Mouse (Mus musculus) limb, embryonic 14.5 days (tissue): Measurements from ENCODE around the gene Gfpt1. TPM values are rescaled to one million over a fixed set of nuclear protein-coding genes. Genes with fewer than 3 reads are reported as not detected.

Experiments used
- ATAC-seq: fragments of 200-750 bp; cut with Nextera tagmentation; 2 replicates; pipeline ENCODE4 v1.8.0; 2017; ENCODE audit warnings: low read depth, moderate number of reproducible peaks, moderate TSS enrichment; ENCODE audit not compliant: low FRiP score
- DNase-seq: peaks from one replicate; pipeline ENCODE4 v3.0.0-alpha.2; 2015; ENCODE audit warnings: low spot score
- H3K27ac ChIP-seq: fragments of 300-500 bp; sonication (generic); replicated peaks from 2 replicates; pipeline ENCODE4 v1.5.1; 2014; ENCODE audit warnings: low read depth, mild to moderate bottlenecking, low read length, moderate library complexity, mixed read lengths
- H3K27me3 ChIP-seq: fragments of 300-500 bp; sonication (generic); 2 replicates; pipeline ENCODE4 v1.6.1; 2014; ENCODE audit warnings: low read length, mixed read lengths; ENCODE audit not compliant: control insufficient read depth, insufficient read depth
- H3K36me3 ChIP-seq: fragments of 300-500 bp; sonication (generic); 2 replicates; pipeline ENCODE4 v1.6.1; 2014; ENCODE audit warnings: mild to moderate bottlenecking, low read length, moderate library complexity, mixed read lengths; ENCODE audit not compliant: control insufficient read depth, insufficient read depth
- H3K4me1 ChIP-seq: fragments of 300-500 bp; sonication (generic); 2 replicates; pipeline ENCODE4 v1.6.1; 2014; ENCODE audit warnings: antibody characterized with exemption, low read length, mixed read lengths; ENCODE audit not compliant: control insufficient read depth, insufficient read depth
- H3K4me2 ChIP-seq: fragments of 300-500 bp; sonication (generic); replicated peaks from 2 replicates; pipeline ENCODE4 v1.6.1; 2014; ENCODE audit warnings: low read depth, mild to moderate bottlenecking, low read length, moderate library complexity; ENCODE audit not compliant: severe bottlenecking
- H3K4me3 ChIP-seq: fragments of 300-500 bp; sonication (generic); replicated peaks from 2 replicates; pipeline ENCODE4 v1.5.1; 2014; ENCODE audit warnings: low read length
- H3K9ac ChIP-seq: fragments of 300-500 bp; sonication (generic); 2 replicates; pipeline ENCODE4 v1.6.1; 2014; ENCODE audit warnings: mild to moderate bottlenecking, low read depth, low read length, moderate library complexity; ENCODE audit not compliant: severe bottlenecking
- H3K9me3 ChIP-seq: fragments of 300-500 bp; sonication (generic); 2 replicates; pipeline ENCODE4 v1.6.1; 2016; ENCODE audit warnings: low read length; ENCODE audit not compliant: control insufficient read depth
- POLR2A ChIP-seq: fragments of 200-500 bp; IDR thresholded peaks from 2 replicates; pipeline ENCODE4 v1.8.0; 2012; ENCODE audit warnings: inconsistent platforms, mild to moderate bottlenecking, moderate library complexity, borderline replicate concordance; ENCODE audit not compliant: insufficient read depth, insufficient read length; ENCODE audit errors: extremely low read depth
- WGBS: fragments of 180-500 bp; shearing (Covaris S2); extraction: QIAGEN DNeasy Blood & Tissue Kit; methylation state at CpG from one replicate; pipeline ENCODE4 v1.1.7; 2014; 5-methylcytosine and 5-hydroxymethylcytosine counted together
- polyA plus RNA-seq, 2 experiments: library from polyadenylated mRNA; depleted of rRNA in 1 of 2; stranded (reverse) in 1 of 2; unstranded in 1 of 2; fragments of >200 nt; fragmentation: Nextera tagmentation in 1 of 2; extraction: Ambion mirVana in 1 of 2; gene quantifications; 2 replicates each; pipeline versions ENCODE4 v1.2.1 to v1.2.3; 2012 to 2014

Gene Gfpt1
- polyA plus RNA-seq, 2 experiments: 21.5 to 35.8 TPM

- no peak overlapping the region for H3K9ac ChIP-seq
- no peak overlapping the region for H3K4me3 ChIP-seq
- TF ChIP-seq POLR2A: no peak
- H3K9me3 ChIP-seq: no peaks in the 10 kb centered on the region
- H3K36me3 ChIP-seq: peaks cover 76% of the 10 kb centered on the region
- no peaks in the 10 kb centered on the region for H3K4me1 ChIP-seq
- H3K4me2 ChIP-seq: no peak overlapping the region
- DNase-seq (no peak), ATAC-seq (no peak)
- H3K27me3 ChIP-seq: no peaks in the 10 kb centered on the region
- no peak overlapping the region for H3K27ac ChIP-seq
- 94% methylated on average over 10 of the region's 10 CpGs for WGBS
Measured at GRCm38 (mm10) chr6:87051886-87052425, 9.3 kb downstream of the Gfpt1 start.

DNA sequence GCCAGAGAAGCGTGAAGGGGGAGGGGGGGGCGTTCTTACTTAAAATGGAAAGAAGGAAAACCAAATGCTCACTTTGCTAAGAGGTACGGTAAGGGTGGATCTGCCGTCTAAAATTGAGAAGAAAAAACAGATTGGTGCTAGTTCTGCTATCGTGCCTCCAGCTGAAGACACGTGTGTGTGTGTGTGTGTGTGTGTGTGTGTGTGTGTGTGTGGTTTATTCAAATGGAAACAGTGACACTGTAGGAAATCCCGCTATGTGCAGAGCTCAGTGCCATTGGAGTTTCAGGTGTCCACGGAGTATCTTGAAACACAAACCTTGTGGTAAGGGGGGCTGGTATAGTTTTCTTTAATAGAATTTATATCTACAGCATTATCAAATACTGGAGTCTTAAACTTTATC, 11.5 kb downstream of the Gfpt1 start:
- no peaks in the 10 kb centered on the region for H3K4me1 ChIP-seq
- no peak overlapping the region for H3K4me2 ChIP-seq
- no peak overlapping the region for H3K4me3 ChIP-seq
- H3K27ac ChIP-seq: no peak overlapping the region
- H3K9me3 ChIP-seq: no peaks in the 10 kb centered on the region
- H3K36me3 ChIP-seq: peaks cover 83% of the 10 kb centered on the region
- no peak for DNase-seq
- H3K27me3 ChIP-seq: no peaks in the 10 kb centered on the region
- WGBS: 91% methylated on average over 8 of the region's 8 CpGs
- TF ChIP-seq POLR2A: no peak
- ATAC-seq: no peak
- H3K9ac ChIP-seq: no peak overlapping the region

DNA sequence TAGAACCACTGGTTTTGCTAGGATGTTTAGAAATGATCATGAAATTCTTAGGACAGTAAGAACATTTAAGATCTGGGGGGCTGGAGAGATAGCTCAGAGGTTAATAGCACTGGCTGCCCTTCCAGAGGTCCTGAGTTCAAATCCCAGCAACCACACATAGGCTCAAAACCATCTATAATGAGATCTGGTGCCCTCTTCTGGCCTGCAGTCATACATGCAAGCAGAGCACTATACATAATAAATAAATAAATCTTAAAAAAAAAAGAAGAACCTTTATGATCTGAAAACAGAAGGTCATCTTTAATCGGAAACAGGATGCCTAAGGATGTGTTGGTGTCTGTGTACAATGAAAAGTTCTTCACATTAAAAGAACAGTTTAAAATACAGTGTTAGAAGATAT, 17.1 kb downstream of the Gfpt1 start:
- H3K4me3 ChIP-seq: no peak overlapping the region
- no peaks in the 10 kb centered on the region for H3K4me1 ChIP-seq
- H3K9ac ChIP-seq: no peak overlapping the region
- no peak for TF ChIP-seq POLR2A
- 92% methylated on average over 1 of the region's 1 CpGs for WGBS
- no peaks in the 10 kb centered on the region for H3K9me3 ChIP-seq
- H3K4me2 ChIP-seq: no peak overlapping the region
- H3K27me3 ChIP-seq: no peaks in the 10 kb centered on the region
- H3K27ac ChIP-seq: no peak overlapping the region
- no peak for ATAC-seq
- no peak for DNase-seq
- peaks cover 94% of the 10 kb centered on the region for H3K36me3 ChIP-seq

DNA sequence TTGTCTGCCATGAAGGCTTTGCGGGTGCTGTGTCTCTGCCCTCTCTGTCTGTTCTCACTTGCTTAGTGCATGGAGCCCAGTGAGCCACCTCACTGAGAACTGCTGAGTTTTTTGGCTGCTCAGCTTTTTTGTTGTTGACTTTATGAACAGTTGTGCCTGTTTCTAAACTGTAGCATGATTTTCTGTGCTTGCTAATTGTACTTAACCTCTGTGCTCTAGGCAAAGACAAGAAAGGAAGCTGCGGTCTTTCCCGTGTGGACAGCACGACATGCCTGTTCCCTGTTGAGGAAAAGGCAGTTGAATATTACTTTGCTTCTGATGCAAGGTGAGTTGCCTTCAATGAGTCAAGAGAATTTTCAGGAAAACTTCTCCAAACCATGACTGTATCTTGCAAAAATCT, 20.9 kb downstream of the Gfpt1 start:
- no peak for TF ChIP-seq POLR2A
- no peak overlapping the region for H3K4me2 ChIP-seq

GRCm38 (mm10) chr6:87068209-87068608, 25.6 kb downstream of the Gfpt1 start:
- H3K36me3 ChIP-seq: peaks cover 96% of the 10 kb centered on the region
- H3K4me3 ChIP-seq: no peak overlapping the region
- no peak for ATAC-seq
- H3K9ac ChIP-seq: no peak overlapping the region
- no peak overlapping the region for H3K4me2 ChIP-seq
- H3K9me3 ChIP-seq: no peaks in the 10 kb centered on the region
- DNase-seq: no peak
- H3K4me1 ChIP-seq: 0 out of 2 replicates have a peak, but pooled peaks cover 3% of the 10 kb centered on the region
- no peaks in the 10 kb centered on the region for H3K27me3 ChIP-seq
- no peak for TF ChIP-seq POLR2A
- WGBS: 81% methylated on average over 2 of the region's 2 CpGs
- no peak overlapping the region for H3K27ac ChIP-seq

More for the DNA sequence above, 20.9 kb downstream of the Gfpt1 start:
- no peak overlapping the region for H3K4me3 ChIP-seq
- no peak overlapping the region for H3K27ac ChIP-seq
- no peaks in the 10 kb centered on the region for H3K27me3 ChIP-seq
- peaks cover 93% of the 10 kb centered on the region for H3K36me3 ChIP-seq
- no peaks in the 10 kb centered on the region for H3K4me1 ChIP-seq
- WGBS: 95% methylated on average over 4 of the region's 4 CpGs
- ATAC-seq: no peak
- no peak for DNase-seq
- no peak overlapping the region for H3K9ac ChIP-seq
- H3K9me3 ChIP-seq: no peaks in the 10 kb centered on the region
